Mouse (Mus musculus) embryo, embryonic 11.5 days (tissue): ENCODE data around the gene Abcc1.

Experiments used
- DNase-seq: peaks from one replicate; pipeline ENCODE4 v3.0.0-alpha.2; 2012; ENCODE audit warnings: low read depth, low spot score

The Abcc1 gene

GRCm38 (mm10) chr16:14439801-14440614 is 78.7 kb downstream of the Abcc1 start:
- DNase-seq, result no peak

- no peak for DNase-seq
These were observed 82.9 kb downstream of the Abcc1 start for GRCm38 (mm10) chr16:14444059-14444855.

- no peak for DNase-seq
These were observed 83.8 kb downstream of the Abcc1 start for GRCm38 (mm10) chr16:14445197-14445596.

- no peak for DNase-seq
These were observed 86.0 kb downstream of the Abcc1 start for GRCm38 (mm10) chr16:14447366-14447765.

GRCm38 (mm10) chr16:14448307-14448706 is 86.9 kb downstream of the Abcc1 start:
- DNase-seq, result no peak

- no peak for DNase-seq
These were observed 88.5 kb downstream of the Abcc1 start for GRCm38 (mm10) chr16:14449861-14450260.

- no peak for DNase-seq
These were observed 90.2 kb downstream of the Abcc1 start for GRCm38 (mm10) chr16:14451374-14452046.

GRCm38 (mm10) chr16:14462535-14462934 is 101.2 kb downstream of the Abcc1 start:
- no peak for DNase-seq

- DNase-seq, result no peak
These were observed 103.7 kb downstream of the Abcc1 start for GRCm38 (mm10) chr16:14465016-14465415.

- no peak for DNase-seq
These were observed 107.0 kb downstream of the Abcc1 start for GRCm38 (mm10) chr16:14468351-14468750.

GRCm38 (mm10) chr16:14468841-14469240 is 107.5 kb downstream of the Abcc1 start:
- no peak for DNase-seq

- DNase-seq, result no peak
These were observed 110.8 kb downstream of the Abcc1 start for GRCm38 (mm10) chr16:14472171-14472570.

GRCm38 (mm10) chr16:14473686-14474085 is 112.3 kb downstream of the Abcc1 start:
- DNase-seq, result no peak

- no peak for DNase-seq
These were observed 113.6 kb downstream of the Abcc1 start for GRCm38 (mm10) chr16:14475001-14475400.

- DNase-seq, result no peak
These were observed 114.7 kb downstream of the Abcc1 start for GRCm38 (mm10) chr16:14476056-14476455.

- no peak for DNase-seq
These were observed 115.5 kb downstream of the Abcc1 start for GRCm38 (mm10) chr16:14476701-14477400.

- DNase-seq, result no peak
These were observed 116.3 kb downstream of the Abcc1 start for GRCm38 (mm10) chr16:14477510-14478300.

GRCm38 (mm10) chr16:14479641-14480040 is 118.3 kb downstream of the Abcc1 start:
- no peak for DNase-seq

- DNase-seq, result no peak
These were observed 121.9 kb downstream of the Abcc1 start for GRCm38 (mm10) chr16:14483221-14483620.

- DNase-seq, result peak; percentile 4
These were observed 132.2 kb downstream of the Abcc1 start for GRCm38 (mm10) chr16:14493491-14494114.
